Mouse (Mus musculus) adrenal gland, postnatal 4 days (tissue): ENCODE measurements around the gene Rtn4rl2. TPM values are rescaled to one million over a fixed set of nuclear protein-coding genes. Genes with fewer than 3 reads are reported as not detected.

Experiments
- DNase-seq, 2 experiments: peaks; one replicate each; pipeline ENCODE4 v3.0.0; 2021 to 2022; ENCODE audit warnings: low spot score in 2 of 2, mixed read lengths in 2 of 2
- total RNA-seq, 2 experiments: library from RNA; stranded (reverse); gene quantifications; 2 replicates each; pipeline ENCODE4 v1.2.3; 2021

The Rtn4rl2 gene
- total RNA-seq, 2 experiments from 2014 or later = 2.2 to 3.4 TPM

GRCm38 (mm10) chr2:84885084-84886055 is 1.1 kb downstream of the Rtn4rl2 start:
- no peak for DNase-seq

GRCm38 (mm10) chr2:84884611-84885010 is 1.9 kb downstream of the Rtn4rl2 start:
- no peak for DNase-seq

- DNase-seq = no peak
These were observed 2.6 kb downstream of the Rtn4rl2 start for GRCm38 (mm10) chr2:84883942-84884341.

- no peak for DNase-seq
These were observed 3.0 kb downstream of the Rtn4rl2 start for GRCm38 (mm10) chr2:84883530-84883929.

GRCm38 (mm10) chr2:84883084-84883483 is 3.4 kb downstream of the Rtn4rl2 start:
- DNase-seq = no peak

- DNase-seq = no peak
These were observed 3.9 kb downstream of the Rtn4rl2 start for GRCm38 (mm10) chr2:84882606-84883005.

GRCm38 (mm10) chr2:84880590-84880989 is 5.9 kb downstream of the Rtn4rl2 start:
- no peak for DNase-seq

- no peak for DNase-seq
These were observed 10.7 kb downstream of the Rtn4rl2 start for GRCm38 (mm10) chr2:84875842-84876241.

- DNase-seq = no peak
These were observed 14.3 kb downstream of the Rtn4rl2 start for GRCm38 (mm10) chr2:84872105-84872716.

GRCm38 (mm10) chr2:84870623-84871160 is 15.8 kb downstream of the Rtn4rl2 start:
- DNase-seq = no peak

GRCm38 (mm10) chr2:84868977-84869376 is 17.5 kb downstream of the Rtn4rl2 start:
- DNase-seq = no peak

- DNase-seq = peak in 1 of 2 experiments; percentile 58
These were observed 18.0 kb downstream of the Rtn4rl2 start for GRCm38 (mm10) chr2:84868521-84868943.

GRCm38 (mm10) chr2:84865616-84866571 is 20.6 kb downstream of the Rtn4rl2 start:
- no peak for DNase-seq

GRCm38 (mm10) chr2:84862231-84862630 is 24.3 kb downstream of the Rtn4rl2 start:
- DNase-seq = no peak

GRCm38 (mm10) chr2:84861430-84861829 is 25.1 kb downstream of the Rtn4rl2 start:
- DNase-seq = no peak

GRCm38 (mm10) chr2:84859991-84860780 is 26.3 kb downstream of the Rtn4rl2 start:
- DNase-seq = no peak

GRCm38 (mm10) chr2:84858551-84858950 is 28.0 kb downstream of the Rtn4rl2 start:
- no peak for DNase-seq

GRCm38 (mm10) chr2:84855732-84856131 is 30.8 kb downstream of the Rtn4rl2 start:
- peak in 1 of 2 experiments; percentile 17 for DNase-seq

- peak; percentile 41 to 47 for DNase-seq
These were observed 35.1 kb downstream of the Rtn4rl2 start for GRCm38 (mm10) chr2:84851130-84852040.
